Mouse (Mus musculus) embryonic facial prominence, embryonic 13.5 days (tissue): ENCODE measurements at regions not wholly inside any gene's neighbourhood (a gene's known extent, or its start where the extent isn't known, plus 50 kb on each side); places are given as distances from the start of the nearest gene placed in this dataset.

Source experiments
- ATAC-seq: fragments of 200-750 bp; cut with Nextera tagmentation; 2 replicates; pipeline ENCODE4 v1.8.0; 2017; ENCODE audit warnings: low read depth; ENCODE audit not compliant: insufficient number of reproducible peaks, insufficient read depth, low FRiP score, low TSS enrichment
- H3K27ac ChIP-seq: fragments of 300-500 bp; sonication (generic); 2 replicates; pipeline ENCODE4 v1.5.1; 2015; ENCODE audit warnings: moderate library complexity, mild to moderate bottlenecking, inconsistent platforms
- H3K27me3 ChIP-seq: fragments of 300-500 bp; sonication (generic); 2 replicates; pipeline ENCODE4 v1.6.1; 2015; ENCODE audit warnings: mild to moderate bottlenecking, inconsistent platforms
- H3K36me3 ChIP-seq: fragments of 300-500 bp; sonication (generic); 2 replicates; pipeline ENCODE4 v1.6.1; 2015; ENCODE audit warnings: mild to moderate bottlenecking, inconsistent platforms
- H3K4me1 ChIP-seq: fragments of 300-500 bp; sonication (generic); 2 replicates; pipeline ENCODE4 v1.6.1; 2015; ENCODE audit warnings: inconsistent platforms
- H3K4me2 ChIP-seq: fragments of 300-500 bp; sonication (generic); 2 replicates; pipeline ENCODE4 v1.6.1; 2015; ENCODE audit warnings: moderate library complexity, mild to moderate bottlenecking, inconsistent platforms
- H3K4me3 ChIP-seq: fragments of 300-500 bp; sonication (generic); 2 replicates; pipeline ENCODE4 v1.5.1; 2015; ENCODE audit warnings: mild to moderate bottlenecking, inconsistent platforms
- H3K9ac ChIP-seq: fragments of 300-500 bp; sonication (generic); 2 replicates; pipeline ENCODE4 v1.6.1; 2015; ENCODE audit warnings: mild to moderate bottlenecking, inconsistent platforms
- H3K9me3 ChIP-seq: fragments of 300-500 bp; sonication (generic); 2 replicates; pipeline ENCODE4 v1.6.1; 2016; ENCODE audit warnings: inconsistent platforms
- WGBS: fragments of 180-500 bp; shearing (Covaris S2); methylation state at CpG from one replicate; pipeline ENCODE4 v1.1.7; 2015; ENCODE audit warnings: mixed read lengths; 5-methylcytosine and 5-hydroxymethylcytosine counted together

DNA sequence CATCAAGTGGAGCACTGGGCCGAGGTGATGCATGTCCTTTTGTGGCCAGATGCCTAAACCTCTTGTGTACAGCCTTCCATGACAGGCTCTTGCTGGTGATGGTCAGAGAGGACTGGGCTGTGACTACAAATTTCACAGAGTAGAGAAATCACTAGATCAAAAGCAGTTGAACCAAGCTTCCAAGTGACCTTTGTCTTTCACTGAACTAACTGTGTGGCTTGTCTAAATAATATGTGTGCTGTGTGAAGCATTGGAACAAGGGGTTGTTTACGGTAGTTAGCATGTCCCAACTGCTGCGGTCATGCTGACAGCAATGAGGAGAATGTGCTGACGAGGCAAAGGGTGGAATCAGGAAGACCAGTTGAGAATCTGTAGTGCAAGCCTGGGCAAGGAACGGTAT, 55.3 kb upstream of the D16Ertd472e start:
- no peaks in the 10 kb centered on the region for H3K9me3 ChIP-seq
- ATAC-seq: no peak
- no peak overlapping the region for H3K4me3 ChIP-seq
- H3K27ac ChIP-seq: no peak overlapping the region
- H3K9ac ChIP-seq: no peak overlapping the region
- H3K4me1 ChIP-seq: no peaks in the 10 kb centered on the region
- no peaks in the 10 kb centered on the region for H3K27me3 ChIP-seq
- H3K4me2 ChIP-seq: no peak overlapping the region
- H3K36me3 ChIP-seq: no peaks in the 10 kb centered on the region
- WGBS: 73% methylated on average over 5 of the region's 5 CpGs

DNA sequence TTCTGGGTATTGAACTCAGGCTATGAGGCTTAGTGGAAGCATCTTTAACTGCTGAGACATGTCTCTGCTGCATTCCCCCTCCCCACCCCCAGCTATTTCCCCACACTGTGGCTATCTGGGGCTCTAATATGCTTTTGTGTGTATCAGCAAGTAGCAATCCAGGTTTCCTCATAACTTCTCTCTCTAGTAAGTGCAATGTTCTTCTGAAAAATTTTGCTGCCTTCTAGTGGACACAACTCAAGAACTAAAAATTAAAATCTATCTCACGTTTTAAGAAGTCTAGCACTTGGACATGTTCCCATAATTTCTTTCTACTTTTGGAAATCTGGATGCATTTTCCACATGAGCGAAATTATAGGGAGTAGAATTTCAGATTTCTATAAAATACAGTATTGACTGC, 50.3 kb upstream of the D16Ertd472e start:
- WGBS: 58% methylated on average over 2 of the region's 2 CpGs
- Histone ChIP-seq H3K27me3 (no peaks in the 10 kb centered on the region), H3K4me1 (no peaks in the 10 kb centered on the region), H3K9ac (no peak overlapping the region), H3K36me3 (no peaks in the 10 kb centered on the region), H3K27ac (no peak overlapping the region), H3K9me3 (no peaks in the 10 kb centered on the region), H3K4me2 (no peak overlapping the region), H3K4me3 (no peak overlapping the region)
- ATAC-seq: no peak
